Mouse (Mus musculus): ENCODE data around the gene Map3k20. TPM values are rescaled to one million over a fixed set of nuclear protein-coding genes. Genes with fewer than 3 reads are reported as not detected.

Map3k20 gene
- polyA plus RNA-seq, 2 experiments, result 5.6 to 7.5 TPM

DNA sequence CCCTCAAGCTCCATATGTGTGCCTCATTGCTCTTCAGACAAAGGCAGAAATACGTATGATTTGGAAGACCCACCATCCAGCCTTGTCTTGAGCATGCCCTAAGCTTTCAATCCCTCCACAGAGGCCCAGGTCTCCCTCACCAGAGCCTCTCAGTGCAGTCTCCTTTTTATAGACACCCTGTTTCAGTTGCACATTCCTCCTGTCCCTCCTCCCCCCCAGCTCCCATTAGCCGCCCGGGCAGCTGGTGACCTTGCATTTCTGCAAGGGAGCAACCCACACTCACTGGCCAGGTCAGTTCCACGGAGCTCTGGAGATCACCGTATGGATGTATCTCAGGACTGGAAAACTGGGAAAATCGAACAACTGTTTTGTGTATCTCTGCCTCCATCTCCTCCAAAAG is 105.0 kb downstream of the Map3k20 start:
- H3K4me2 ChIP-seq (ENCODE audit: low read depth), result no peak overlapping the region
- H3K36me3 ChIP-seq (replicated peaks; ENCODE audit: control insufficient read depth, insufficient read depth, low read depth), result no peaks in the 10 kb centered on the region
- no peak overlapping the region for H3K9ac ChIP-seq (replicated peaks)
- no peaks in the 10 kb centered on the region for H3K9me3 ChIP-seq (ENCODE audit: control insufficient read depth, low read length)
- TF ChIP-seq EP300 (IDR thresholded peaks at IDR 0.05; ENCODE audit: low read depth), result no peak
- TF ChIP-seq CTCF (IDR thresholded peaks at IDR 0.05; ENCODE audit: low read depth), result no peak
- no peak overlapping the region for H3K4me3 ChIP-seq (ENCODE audit: insufficient read depth in 1 of 2, low read depth in 2 of 2, low read length in 2 of 2)
- DNase-seq (ENCODE audit: low read depth in 3 of 3, low spot score in 3 of 3) (no peak), ATAC-seq (ENCODE audit: insufficient read depth) (no peak)
- 74% methylated on average over 6 of the region's 6 CpGs for WGBS (ENCODE audit: insufficient replicate concordance)
- no peaks in the 10 kb centered on the region for H3K4me1 ChIP-seq (replicated peaks; ENCODE audit: control insufficient read depth in 2 of 2, insufficient read depth in 2 of 2, low read length in 1 of 2)
- no peaks in the 10 kb centered on the region for H3K27me3 ChIP-seq (ENCODE audit: control insufficient read depth, insufficient read depth, low read length)
- H3K27ac ChIP-seq, result no peak overlapping the region

DNA sequence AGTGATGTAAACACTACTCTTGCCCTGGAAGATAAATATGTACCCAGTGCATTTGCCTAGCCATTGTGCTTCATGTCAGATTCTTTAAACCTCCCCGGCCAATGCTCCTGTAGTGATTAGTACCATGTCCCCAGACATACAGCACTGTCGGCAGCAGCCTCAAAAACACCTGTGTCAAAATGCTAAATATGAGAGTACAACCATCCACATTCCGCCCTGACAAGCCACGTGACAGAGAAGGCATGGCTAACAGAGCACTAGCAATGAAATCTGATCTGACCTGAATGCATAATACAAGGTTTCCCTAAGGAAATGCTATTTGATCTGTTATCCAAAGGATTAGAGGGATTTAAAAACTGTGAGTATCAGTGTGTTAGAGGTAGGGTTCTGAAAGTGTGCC is 105.6 kb downstream of the Map3k20 start:
- Histone ChIP-seq H3K36me3 (replicated peaks; ENCODE audit: control insufficient read depth, insufficient read depth, low read depth) (no peaks in the 10 kb centered on the region), H3K4me2 (ENCODE audit: low read depth) (no peak overlapping the region), H3K9ac (replicated peaks) (no peak overlapping the region), H3K4me1 (replicated peaks; ENCODE audit: control insufficient read depth in 2 of 2, insufficient read depth in 2 of 2, low read length in 1 of 2) (no peaks in the 10 kb centered on the region), H3K9me3 (ENCODE audit: control insufficient read depth, low read length) (no peaks in the 10 kb centered on the region), H3K27me3 (ENCODE audit: control insufficient read depth, insufficient read depth, low read length) (no peaks in the 10 kb centered on the region), H3K4me3 (ENCODE audit: insufficient read depth in 1 of 2, low read depth in 2 of 2, low read length in 2 of 2) (no peak overlapping the region), H3K27ac (no peak overlapping the region)
- DNase-seq (ENCODE audit: low read depth in 3 of 3, low spot score in 3 of 3) (no peak), ATAC-seq (ENCODE audit: insufficient read depth) (no peak)
- TF ChIP-seq EP300 (IDR thresholded peaks at IDR 0.05; ENCODE audit: low read depth) (no peak), CTCF (IDR thresholded peaks at IDR 0.05; ENCODE audit: low read depth) (no peak)
- 80% methylated on average over 4 of the region's 4 CpGs for WGBS (ENCODE audit: insufficient replicate concordance)

DNA sequence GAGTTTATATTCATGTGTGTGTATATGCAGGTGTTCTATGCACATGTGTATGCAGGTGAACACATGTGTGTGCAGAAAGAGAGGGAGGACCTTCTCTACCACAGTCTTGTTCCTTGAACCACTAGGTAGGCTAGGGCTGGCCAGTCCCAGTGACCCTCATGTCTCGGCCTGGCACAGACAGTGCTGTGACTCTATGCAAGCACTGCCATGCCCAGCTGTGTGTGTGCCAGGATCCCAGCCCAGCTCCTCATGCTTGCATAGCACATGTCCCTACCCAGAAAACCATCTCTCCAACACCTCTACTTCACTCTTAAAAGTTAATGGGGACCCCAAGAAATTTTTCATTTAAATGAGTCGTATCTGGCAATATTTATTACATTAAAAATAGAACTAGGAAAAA is 106.3 kb downstream of the Map3k20 start:
- Histone ChIP-seq H3K9ac (replicated peaks) (no peak overlapping the region), H3K36me3 (replicated peaks; ENCODE audit: control insufficient read depth, insufficient read depth, low read depth) (no peaks in the 10 kb centered on the region), H3K27ac (no peak overlapping the region), H3K4me2 (ENCODE audit: low read depth) (no peak overlapping the region), H3K9me3 (ENCODE audit: control insufficient read depth, low read length) (no peaks in the 10 kb centered on the region), H3K27me3 (ENCODE audit: control insufficient read depth, insufficient read depth, low read length) (no peaks in the 10 kb centered on the region), H3K4me1 (replicated peaks; ENCODE audit: control insufficient read depth in 2 of 2, insufficient read depth in 2 of 2, low read length in 1 of 2) (no peaks in the 10 kb centered on the region), H3K4me3 (ENCODE audit: insufficient read depth in 1 of 2, low read depth in 2 of 2, low read length in 2 of 2) (no peak overlapping the region)
- DNase-seq (ENCODE audit: low read depth in 3 of 3, low spot score in 3 of 3) (no peak), ATAC-seq (ENCODE audit: insufficient read depth) (no peak)
- no peak for TF ChIP-seq EP300 (IDR thresholded peaks at IDR 0.05; ENCODE audit: low read depth)
- no peak for TF ChIP-seq CTCF (IDR thresholded peaks at IDR 0.05; ENCODE audit: low read depth)
- WGBS (ENCODE audit: insufficient replicate concordance), result 80% methylated on average over 2 of the region's 2 CpGs

DNA sequence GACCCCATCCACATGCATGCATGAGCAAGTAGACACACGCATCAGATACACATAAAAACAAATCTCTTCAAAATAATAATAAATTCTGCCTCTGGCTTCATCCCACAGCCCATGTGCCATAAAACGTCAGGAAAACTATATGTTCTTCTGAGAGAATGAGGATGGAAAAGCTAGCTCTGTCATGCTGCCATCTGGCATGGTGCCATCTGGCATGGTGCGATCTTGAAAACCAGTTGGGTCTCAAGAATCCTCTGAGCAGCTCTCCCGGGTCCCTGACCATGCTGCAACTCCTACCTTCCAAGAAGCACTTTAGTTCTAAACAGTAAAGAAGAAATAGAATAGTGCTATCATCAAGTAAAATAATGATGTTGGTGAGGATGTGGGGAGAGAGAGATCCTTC is 106.9 kb downstream of the Map3k20 start:
- H3K4me3 ChIP-seq (ENCODE audit: insufficient read depth in 1 of 2, low read depth in 2 of 2, low read length in 2 of 2), result no peak overlapping the region
- no peak overlapping the region for H3K4me2 ChIP-seq (ENCODE audit: low read depth)
- H3K9me3 ChIP-seq (ENCODE audit: control insufficient read depth, low read length), result no peaks in the 10 kb centered on the region
- WGBS (ENCODE audit: insufficient replicate concordance), result 67% methylated on average over 4 of the region's 4 CpGs
- no peaks in the 10 kb centered on the region for H3K4me1 ChIP-seq (replicated peaks; ENCODE audit: control insufficient read depth in 2 of 2, insufficient read depth in 2 of 2, low read length in 1 of 2)
- H3K27ac ChIP-seq, result no peak overlapping the region
- TF ChIP-seq EP300 (IDR thresholded peaks at IDR 0.05; ENCODE audit: low read depth), result no peak
- no peak for TF ChIP-seq CTCF (IDR thresholded peaks at IDR 0.05; ENCODE audit: low read depth)
- no peak overlapping the region for H3K9ac ChIP-seq (replicated peaks)
- no peaks in the 10 kb centered on the region for H3K36me3 ChIP-seq (replicated peaks; ENCODE audit: control insufficient read depth, insufficient read depth, low read depth)
- no peak for DNase-seq (ENCODE audit: low read depth in 3 of 3, low spot score in 3 of 3)
- no peaks in the 10 kb centered on the region for H3K27me3 ChIP-seq (ENCODE audit: control insufficient read depth, insufficient read depth, low read length)
- no peak for ATAC-seq (ENCODE audit: insufficient read depth)

DNA sequence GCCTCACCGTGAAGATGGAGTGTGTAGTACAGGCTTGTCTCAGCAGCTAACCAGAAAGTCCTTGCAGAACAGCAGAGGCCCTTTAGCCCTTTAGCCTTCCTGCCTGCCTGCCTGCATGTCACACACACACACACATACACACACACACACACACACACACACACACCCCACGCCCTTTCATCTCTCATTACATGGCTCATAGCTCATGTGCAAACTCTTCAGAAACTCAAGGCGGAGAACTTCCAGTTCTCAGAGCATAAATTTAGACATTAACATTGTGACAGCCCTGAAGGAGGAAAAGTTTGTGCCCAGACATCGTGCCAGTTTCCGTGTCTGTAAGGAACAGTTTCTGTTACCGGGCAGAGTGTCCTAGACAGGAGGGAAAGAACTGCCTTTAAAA is 111.5 kb downstream of the Map3k20 start:
- no peak overlapping the region for H3K9ac ChIP-seq (replicated peaks)
- no peaks in the 10 kb centered on the region for H3K9me3 ChIP-seq (ENCODE audit: control insufficient read depth, low read length)
- no peak overlapping the region for H3K4me3 ChIP-seq (ENCODE audit: insufficient read depth in 1 of 2, low read depth in 2 of 2, low read length in 2 of 2)
- 75% methylated on average over 6 of the region's 6 CpGs for WGBS (ENCODE audit: insufficient replicate concordance)
- no peak for TF ChIP-seq CTCF (IDR thresholded peaks at IDR 0.05; ENCODE audit: low read depth)
- no peak for TF ChIP-seq EP300 (IDR thresholded peaks at IDR 0.05; ENCODE audit: low read depth)
- ATAC-seq (ENCODE audit: insufficient read depth) (no peak), DNase-seq (ENCODE audit: low read depth in 3 of 3, low spot score in 3 of 3) (no peak)
- H3K4me1 ChIP-seq (replicated peaks; ENCODE audit: control insufficient read depth in 2 of 2, insufficient read depth in 2 of 2, low read length in 1 of 2), result peaks cover 3 to 6% of the 10 kb centered on the region in 2 experiments; a peak in 3 of 4 replicates
- H3K36me3 ChIP-seq (replicated peaks; ENCODE audit: control insufficient read depth, insufficient read depth, low read depth), result no peaks in the 10 kb centered on the region
- H3K4me2 ChIP-seq (ENCODE audit: low read depth), result no peak overlapping the region
- no peaks in the 10 kb centered on the region for H3K27me3 ChIP-seq (ENCODE audit: control insufficient read depth, insufficient read depth, low read length)
- no peak overlapping the region for H3K27ac ChIP-seq

All from liver, embryonic 14.5 days (tissue).